Mouse (Mus musculus): ENCODE data around the gene Pitpnm2.

GRCm38 (mm10) chr5:124211234-124211633, 38.3 kb downstream of the Pitpnm2 start:
- no peak for TF ChIP-seq CTCF (IDR thresholded peaks at IDR 0.05; ENCODE audit: control insufficient read depth, insufficient read depth, insufficient replicate concordance, low read depth, low read length)
- no peak for TF ChIP-seq POLR2A (IDR thresholded peaks at IDR 0.05; ENCODE audit: control insufficient read depth, low read depth, low read length)
